Comparison of ENCODE assay signal across 8 mouse cellular contexts in the genomic region with DNA sequence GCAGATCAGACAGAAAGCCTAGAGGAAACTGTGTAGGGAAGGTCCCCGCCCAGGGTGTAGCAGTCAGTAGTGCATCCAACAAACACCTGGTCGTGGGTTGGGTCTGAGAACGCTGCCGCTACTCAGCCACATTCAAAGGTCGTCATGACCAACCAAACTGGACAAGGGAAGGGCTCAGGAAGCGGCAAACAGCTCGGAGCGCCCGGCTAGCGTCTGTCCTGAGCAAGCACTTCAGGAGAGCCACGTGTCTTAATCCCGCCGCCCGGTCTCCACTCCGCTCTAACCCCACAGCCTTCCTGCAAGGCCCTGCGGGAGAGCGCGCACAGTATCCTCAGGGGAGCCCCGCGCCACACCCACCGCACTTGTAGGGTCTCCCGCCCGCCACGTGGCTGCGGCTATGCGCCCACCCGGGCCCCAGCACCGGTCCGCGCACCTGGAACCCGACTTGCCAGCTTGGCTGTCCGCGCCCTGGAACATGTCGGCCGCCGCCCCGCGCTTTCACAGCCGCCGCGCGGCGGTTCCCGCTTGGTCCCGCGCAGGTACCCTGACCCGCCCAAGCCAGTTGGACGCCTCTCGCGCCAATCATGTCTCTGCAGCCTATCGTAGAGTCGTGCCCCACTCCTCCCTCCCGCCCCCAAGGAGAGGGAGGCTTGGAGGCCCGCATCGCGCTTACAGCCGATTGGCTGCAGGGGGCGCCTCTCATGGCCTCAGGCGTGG. TPM values are rescaled to one million over a fixed set of nuclear protein-coding genes. Genes with fewer than 3 reads are reported as not detected.
DNase-seq lines count a peak whose midpoint lies in the region; ATAC-seq lines count a peak whose summit lies in the region.

Gene Jpt2, minus strand, starts transcription at position 555 of the 717 bp plus-strand sequence.

- ATAC-seq in midbrain, embryonic 12.5 days (ENCODE audit: low FRiP score, low read depth) = peak; percentile 100

- peak within 1 kb of the TSS; percentile 86 for H3K9ac ChIP-seq in midbrain, embryonic 12.5 days (replicated peaks)

- peaks cover 69% of the 10 kb centered on the region for H3K36me3 ChIP-seq in limb, embryonic 10.5 days
- H3K36me3 ChIP-seq in midbrain, embryonic 12.5 days = peaks cover 51% of the 10 kb centered on the region

- DNase-seq in heart, adult 11 months = peak; percentile 100
- no peak for DNase-seq in heart, adult 8-10 months (ENCODE audit: low spot score)
- peak; percentile 99 for DNase-seq in embryo, embryonic 9.5 days (ENCODE audit: extremely low spot score)
- peak; percentile 94 to 98 for DNase-seq in gastrocnemius, postnatal 4 days (ENCODE audit: low spot score in 2 of 2)
- DNase-seq in kidney, adult 18-20 months = peak; percentile 98
- peak; percentile 99 for DNase-seq in limb, embryonic 10.5 days (ENCODE audit: low spot score)
- peak; percentile 96 for DNase-seq in skeletal muscle tissue, adult 2 months (ENCODE audit: low read depth, low spot score)

- WGBS in limb, embryonic 10.5 days = under 1% methylated on average over 57 of the region's 59 CpGs
- 1% methylated on average over 58 of the region's 59 CpGs for WGBS in midbrain, embryonic 12.5 days

- no peaks in the 10 kb centered on the region for H3K27me3 ChIP-seq in limb, embryonic 10.5 days (ENCODE audit: low read depth, poor library complexity, severe bottlenecking)
- no peaks in the 10 kb centered on the region for H3K27me3 ChIP-seq in midbrain, embryonic 12.5 days

- H3K4me3 ChIP-seq in limb, embryonic 10.5 days = peak within 1 kb of the TSS; percentile 94
- peak within 1 kb of the TSS; percentile 90 for H3K4me3 ChIP-seq in midbrain, embryonic 12.5 days

- peak within 1 kb of the TSS; percentile 72 for H3K4me2 ChIP-seq in midbrain, embryonic 12.5 days (replicated peaks)

- H3K4me1 ChIP-seq in limb, embryonic 10.5 days = peaks cover 22% of the 10 kb centered on the region
- H3K4me1 ChIP-seq in midbrain, embryonic 12.5 days = peaks cover 14% of the 10 kb centered on the region

- H3K27ac ChIP-seq in limb, embryonic 10.5 days = peak within 1 kb of the TSS; percentile 98
- peak within 1 kb of the TSS; percentile 84 for H3K27ac ChIP-seq in midbrain, embryonic 12.5 days (replicated peaks)

- no peaks in the 10 kb centered on the region for H3K9me3 ChIP-seq in limb, embryonic 10.5 days (replicated peaks)
- H3K9me3 ChIP-seq in midbrain, embryonic 12.5 days = no peaks in the 10 kb centered on the region

RNA-seq across cellular contexts. Expression of gene Jpt2, which starts in this region (rescaled TPM):
- 10 to 100 TPM in 2 of 4 experiments, 1 to 10 TPM in 2; 6.4 to 12.8 (median 9.6) TPM for total RNA-seq in heart, adult 8-10 months (2022)
- total RNA-seq in gastrocnemius, postnatal 4 days (2021) = 10 to 100 TPM; 41.7 to 44.3 TPM
- 369 and 370 TPM in 2 replicates for polyA plus RNA-seq in limb, embryonic 10.5 days (2016; fragmentation: Nextera tagmentation; extraction: Ambion mirVana)
- polyA plus RNA-seq in midbrain, embryonic 12.5 days (2016; fragmentation: Nextera tagmentation; extraction: Ambion mirVana) = 279 and 292 TPM in 2 replicates
